Mouse (Mus musculus) kidney, embryonic 14.5 days (tissue): Measurements from ENCODE around the gene Lrrc71. TPM values are rescaled to one million over a fixed set of nuclear protein-coding genes. Genes with fewer than 3 reads are reported as not detected.

Experiments used
- ATAC-seq: fragments of 200-750 bp; cut with Nextera tagmentation; 2 replicates; pipeline ENCODE4 v1.8.0; 2017; ENCODE audit warnings: moderate number of reproducible peaks, mild to moderate bottlenecking, moderate TSS enrichment, moderate library complexity; ENCODE audit not compliant: low FRiP score, low TSS enrichment
- H3K27ac ChIP-seq: fragments of 300-500 bp; sonication (generic); 2 replicates; pipeline ENCODE4 v1.5.1; 2014; ENCODE audit warnings: low read depth, mild to moderate bottlenecking, low read length, moderate library complexity, mixed read lengths
- H3K27me3 ChIP-seq: fragments of 300-500 bp; sonication (generic); 2 replicates; pipeline ENCODE4 v1.6.1; 2014; ENCODE audit warnings: mild to moderate bottlenecking, low read length; ENCODE audit not compliant: control insufficient read depth, insufficient read depth
- H3K36me3 ChIP-seq: fragments of 300-500 bp; sonication (generic); 2 replicates; pipeline ENCODE4 v1.6.1; 2014; ENCODE audit warnings: low read length, mixed read lengths; ENCODE audit not compliant: control insufficient read depth, insufficient read depth
- H3K4me1 ChIP-seq: fragments of 300-500 bp; sonication (generic); 2 replicates; pipeline ENCODE4 v1.6.1; 2014; ENCODE audit warnings: low read length, mixed read lengths; ENCODE audit not compliant: control insufficient read depth, insufficient read depth
- H3K4me2 ChIP-seq: fragments of 300-500 bp; sonication (generic); replicated peaks from 2 replicates; pipeline ENCODE4 v1.6.1; 2014; ENCODE audit warnings: low read depth, mild to moderate bottlenecking, low read length
- H3K4me3 ChIP-seq: fragments of 300-500 bp; sonication (generic); 2 replicates; pipeline ENCODE4 v1.5.1; 2014; ENCODE audit warnings: mild to moderate bottlenecking, low read length
- H3K9ac ChIP-seq: fragments of 300-500 bp; sonication (generic); 2 replicates; pipeline ENCODE4 v1.6.1; 2014; ENCODE audit warnings: low read depth, mild to moderate bottlenecking, low read length, moderate library complexity
- H3K9me3 ChIP-seq: fragments of 300-500 bp; sonication (generic); 2 replicates; pipeline ENCODE4 v1.6.1; 2016; ENCODE audit warnings: low read length; ENCODE audit not compliant: control insufficient read depth
- WGBS: fragments of 180-500 bp; shearing (Covaris S2); extraction: QIAGEN DNeasy Blood & Tissue Kit; methylation state at CpG from one replicate; pipeline ENCODE4 v1.1.7; 2014; 5-methylcytosine and 5-hydroxymethylcytosine counted together
- polyA plus RNA-seq: library from polyadenylated mRNA; unstranded; fragments of >200 nt; fragmentation: Nextera tagmentation; extraction: Ambion mirVana; gene quantifications from 2 replicates; pipeline ENCODE4 v1.2.1, GENCODE M21; 2014

Gene Lrrc71
- polyA plus RNA-seq: 0.87 and 0.89 TPM in 2 replicates

GRCm38 (mm10) chr3:87748431-87748830, at the start of gene Lrrc71:
TSS of gene Lrrc71 (minus strand) at chr3:87748625.
- H3K4me1 ChIP-seq: peaks cover 31% of the 10 kb centered on the region
- peaks cover 27% of the 10 kb centered on the region for H3K36me3 ChIP-seq
- H3K9me3 ChIP-seq: no peaks in the 10 kb centered on the region
- 38% methylated on average over 13 of the region's 13 CpGs for WGBS
- no peak within 1 kb of the TSS for H3K4me3 ChIP-seq
- 0 out of 2 replicates have a peak, but pooled peaks have one; percentile 24 for ATAC-seq
- H3K9ac ChIP-seq: no peak within 1 kb of the TSS
- H3K4me2 ChIP-seq: no peak within 1 kb of the TSS
- no peaks in the 10 kb centered on the region for H3K27me3 ChIP-seq
- H3K27ac ChIP-seq: no peak within 1 kb of the TSS

DNA sequence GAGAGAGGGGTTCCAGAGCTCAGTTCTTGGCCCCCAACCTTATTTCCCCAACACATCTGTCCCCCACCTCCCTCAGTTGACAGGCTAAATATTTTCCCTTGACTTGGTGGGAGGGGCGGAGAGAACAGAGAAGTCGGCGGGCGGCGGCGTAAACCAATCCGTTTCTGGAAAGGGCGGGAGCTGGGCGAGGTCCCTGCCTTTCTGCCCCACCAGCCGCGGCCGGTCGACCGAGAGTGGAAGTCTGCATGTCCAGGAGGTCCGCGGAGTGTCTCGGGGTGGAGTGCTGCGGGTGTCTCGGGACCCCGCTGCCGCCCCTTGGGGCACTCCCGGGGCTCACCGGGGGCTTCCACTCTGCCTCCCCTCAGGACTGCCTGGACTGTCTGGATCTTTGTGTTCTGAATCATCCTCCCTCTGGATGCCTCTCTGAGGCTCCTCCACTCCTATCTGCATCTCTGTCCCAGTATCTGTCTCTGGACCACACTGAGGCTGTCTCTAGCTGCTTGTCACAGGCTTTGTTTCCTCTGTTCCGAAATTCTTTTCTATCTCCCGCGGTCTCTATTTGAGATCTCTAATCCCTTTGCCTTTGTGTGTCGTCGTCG, 48.4 kb upstream of the Lrrc71 start, which contains the start of gene Insrr:
Gene Insrr (plus strand): TSS at position 216 of the 599 bp plus-strand sequence.
- no peaks in the 10 kb centered on the region for H3K36me3 ChIP-seq
- H3K9ac ChIP-seq: no peak within 1 kb of the TSS
- no peaks in the 10 kb centered on the region for H3K9me3 ChIP-seq
- peaks cover 17% of the 10 kb centered on the region for H3K4me1 ChIP-seq
- peak within 1 kb of the TSS; percentile 58 for H3K4me2 ChIP-seq
- peaks cover 72% of the 10 kb centered on the region for H3K27me3 ChIP-seq
- peak within 1 kb of the TSS; percentile 34 for H3K4me3 ChIP-seq
- ATAC-seq: no peak
- no peak within 1 kb of the TSS for H3K27ac ChIP-seq
- under 1% methylated on average over 27 of the region's 29 CpGs for WGBS

- Histone ChIP-seq H3K4me2 (peak overlapping the region; percentile 48), H3K9ac (peak overlapping the region; percentile 29), H3K27ac (no peak overlapping the region), H3K4me3 (peak overlapping the region; percentile 33), H3K27me3 (peaks cover 83% of the 10 kb centered on the region), H3K9me3 (no peaks in the 10 kb centered on the region), H3K4me1 (peaks cover 17% of the 10 kb centered on the region), H3K36me3 (no peaks in the 10 kb centered on the region)
- ATAC-seq: peak; percentile 26; the same call in 1 of the 2 replicates
- 18% methylated on average over 33 of the region's 33 CpGs for WGBS
Observed at GRCm38 (mm10) chr3:87795336-87796277, 47.2 kb upstream of the Lrrc71 start.

DNA sequence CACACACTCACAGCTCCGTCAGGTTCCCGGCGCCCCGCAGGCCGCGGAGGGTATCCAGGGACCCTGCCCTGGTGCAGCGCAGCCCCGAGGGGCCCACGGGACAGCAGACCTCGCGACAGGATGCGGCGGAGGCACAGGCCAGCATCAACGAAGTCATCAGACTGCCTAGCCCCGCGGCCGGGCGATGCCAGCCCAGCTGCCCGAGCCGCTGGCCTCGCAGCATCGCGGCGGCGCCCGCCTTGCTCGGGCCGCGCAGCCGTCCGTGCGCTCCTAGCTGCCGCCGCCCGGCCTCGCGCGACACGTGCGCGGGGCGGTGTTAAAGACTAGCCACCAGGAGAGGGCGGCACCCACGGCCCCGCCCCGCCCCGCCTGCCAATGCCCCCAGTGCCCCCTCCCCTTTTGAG, 46.5 kb upstream of the Lrrc71 start, which contains the start of gene Ntrk1:
Gene Ntrk1 (minus strand): TSS at position 241 of the 404 bp plus-strand sequence.
- Histone ChIP-seq H3K27me3 (peaks cover 83% of the 10 kb centered on the region), H3K9ac (peak within 1 kb of the TSS; percentile 40)
- under 1% methylated on average over 39 of the region's 47 CpGs for WGBS

DNA sequence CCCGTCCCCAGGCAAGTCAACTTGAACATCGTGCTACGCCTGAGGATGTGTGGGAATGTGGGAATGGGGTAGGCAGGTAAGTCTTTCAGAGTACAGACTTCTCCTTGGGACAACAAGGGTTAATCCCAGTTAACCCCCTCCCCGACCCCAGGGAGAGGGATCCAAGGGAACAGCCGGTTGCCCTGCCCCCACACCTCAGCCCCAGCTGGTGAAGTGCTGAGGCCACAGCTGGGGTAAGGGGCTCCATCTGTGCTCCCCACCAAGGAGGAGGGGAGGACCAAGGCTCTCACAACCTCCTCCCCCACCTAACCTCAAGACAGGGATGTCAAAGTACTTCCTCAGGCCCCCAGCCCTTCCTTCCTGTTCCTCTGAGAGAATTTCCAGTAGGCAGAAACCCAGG, 41.3 kb upstream of the Lrrc71 start:
- Histone ChIP-seq H3K27me3 (peaks cover 39% of the 10 kb centered on the region), H3K4me1 (peaks cover 17% of the 10 kb centered on the region), H3K36me3 (no peaks in the 10 kb centered on the region), H3K9me3 (no peaks in the 10 kb centered on the region), H3K4me2 (no peak overlapping the region), H3K9ac (no peak overlapping the region), H3K4me3 (no peak overlapping the region), H3K27ac (no peak overlapping the region)
- WGBS: 21% methylated on average over 5 of the region's 5 CpGs
- ATAC-seq: no peak

More for the DNA sequence above, 46.5 kb upstream of the Lrrc71 start, which contains the start of gene Ntrk1:
- Histone ChIP-seq H3K36me3 (no peaks in the 10 kb centered on the region), H3K4me1 (peaks cover 20% of the 10 kb centered on the region), H3K27ac (no peak within 1 kb of the TSS), H3K9me3 (no peaks in the 10 kb centered on the region), H3K4me3 (peak within 1 kb of the TSS; percentile 33), H3K4me2 (peak within 1 kb of the TSS; percentile 48)
- 0 out of 2 replicates have a peak, but pooled peaks have one; percentile 26 for ATAC-seq

DNA sequence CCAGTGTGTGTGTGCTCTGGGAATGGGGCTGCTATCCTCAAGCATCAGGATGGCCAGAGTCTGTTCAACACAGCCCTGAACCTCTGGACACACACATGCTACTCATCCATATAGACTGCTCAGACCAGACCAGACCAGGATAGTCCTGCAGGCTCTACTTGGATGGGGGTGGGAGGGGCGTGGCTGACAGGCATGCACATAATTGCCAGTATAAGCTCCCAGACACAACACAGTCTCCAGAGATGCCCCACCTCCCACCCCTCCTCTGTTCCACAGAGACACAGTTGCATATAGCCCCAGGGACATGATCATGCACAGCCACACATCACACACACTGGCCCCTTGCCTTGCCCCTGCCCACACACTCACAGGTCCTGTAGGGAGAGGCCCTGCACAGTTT, 40.8 kb upstream of the Lrrc71 start:
- Histone ChIP-seq H3K27me3 (peaks cover 34% of the 10 kb centered on the region), H3K9ac (no peak overlapping the region), H3K4me1 (peaks cover 16% of the 10 kb centered on the region), H3K4me3 (no peak overlapping the region), H3K27ac (no peak overlapping the region), H3K4me2 (no peak overlapping the region), H3K36me3 (no peaks in the 10 kb centered on the region), H3K9me3 (no peaks in the 10 kb centered on the region)
- ATAC-seq: peak; percentile 47
- 63% methylated on average over 1 of the region's 1 CpGs for WGBS

DNA sequence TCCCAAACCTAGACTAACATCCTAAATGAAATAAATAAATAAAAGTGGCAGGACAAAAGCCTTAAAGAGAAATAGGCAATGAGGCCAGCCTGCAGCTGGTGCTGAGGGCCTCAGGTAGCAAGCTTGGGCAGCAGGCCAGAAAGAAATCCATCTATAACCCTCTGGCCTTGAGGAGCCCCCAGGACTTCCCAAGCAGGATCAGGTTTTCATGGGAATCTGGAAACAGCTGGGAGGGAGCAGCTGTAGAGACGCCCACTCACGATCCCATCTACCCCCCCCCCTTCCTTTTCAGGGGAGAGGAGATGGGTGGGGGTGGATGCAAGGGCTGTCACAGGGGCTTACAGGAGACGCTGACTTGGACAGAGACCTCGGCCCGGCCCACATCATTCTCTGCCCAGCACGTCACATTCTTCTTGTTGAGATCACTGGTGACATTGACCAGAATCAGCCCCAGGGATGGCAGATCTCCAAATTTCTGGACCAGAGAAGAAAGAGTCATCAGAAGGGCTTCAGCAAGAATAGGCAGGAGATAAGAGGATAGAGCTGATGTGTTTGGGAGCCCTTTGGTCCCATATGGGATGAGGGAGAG, 37.3 kb upstream of the Lrrc71 start:
- no peak overlapping the region for H3K9ac ChIP-seq
- H3K4me3 ChIP-seq: no peak overlapping the region
- 19% methylated on average over 6 of the region's 6 CpGs for WGBS
- H3K9me3 ChIP-seq: no peaks in the 10 kb centered on the region
- no peak overlapping the region for H3K4me2 ChIP-seq
- peaks cover 16% of the 10 kb centered on the region for H3K4me1 ChIP-seq
- H3K27ac ChIP-seq: no peak overlapping the region
- peaks cover under 1% of the 10 kb centered on the region for H3K27me3 ChIP-seq
- no peaks in the 10 kb centered on the region for H3K36me3 ChIP-seq
- ATAC-seq: 0 out of 2 replicates have a peak, but pooled peaks have one; percentile 12

DNA sequence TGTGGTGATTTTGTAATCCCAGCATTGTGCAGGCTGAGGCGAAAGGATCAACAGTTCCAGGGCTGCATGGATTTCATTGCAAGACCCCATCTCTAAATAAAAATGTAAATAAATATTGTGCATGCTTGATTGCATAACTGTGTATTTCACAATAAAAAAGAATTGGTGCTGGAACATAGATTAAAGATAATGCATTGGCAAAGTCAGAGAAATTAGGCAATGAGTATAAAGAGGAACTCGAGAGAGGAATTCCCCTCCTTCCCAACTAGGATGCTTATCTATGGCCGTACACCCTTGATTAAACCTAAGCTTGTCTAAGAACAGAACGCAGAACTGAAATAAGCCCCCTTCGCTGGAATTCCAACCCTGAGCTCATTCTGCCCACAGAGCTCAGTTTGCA, 36.7 kb upstream of the Lrrc71 start:
- H3K9me3 ChIP-seq: no peaks in the 10 kb centered on the region
- no peaks in the 10 kb centered on the region; the same call in 1 of the 2 replicates for H3K27me3 ChIP-seq
- H3K4me2 ChIP-seq: no peak overlapping the region
- no peaks in the 10 kb centered on the region for H3K36me3 ChIP-seq
- peaks cover 15% of the 10 kb centered on the region for H3K4me1 ChIP-seq
- no peak overlapping the region for H3K4me3 ChIP-seq
- no peak overlapping the region for H3K9ac ChIP-seq
- no peak for ATAC-seq
- WGBS: 70% methylated on average over 5 of the region's 5 CpGs
- H3K27ac ChIP-seq: no peak overlapping the region
